In the genomic region with DNA sequence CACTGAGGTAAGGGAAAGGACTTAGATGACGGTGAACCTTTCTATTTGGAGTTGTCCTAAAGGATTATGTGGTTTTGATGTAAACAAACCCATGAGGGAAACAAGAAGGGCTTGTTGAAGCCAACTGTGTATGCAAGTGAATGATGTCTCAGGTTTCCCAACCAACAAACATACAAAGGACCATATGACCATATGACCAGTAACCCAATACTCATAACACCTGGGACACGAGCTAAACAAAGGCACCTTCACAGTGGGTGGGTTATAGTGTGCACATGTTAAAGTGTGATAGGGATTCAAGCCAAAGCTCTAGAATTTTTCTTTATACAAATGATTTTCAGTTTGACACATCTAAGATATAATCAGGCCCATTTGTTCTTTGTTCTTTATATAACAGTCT, we compare ENCODE assay signal across 20 mouse cellular contexts. TPM values are rescaled to one million over a fixed set of nuclear protein-coding genes. Genes with fewer than 3 reads are reported as not detected.
"Had no signal": no experiment of that assay in that cellular context is flagged by ENCODE, and none has a peak within 500 bp of the region (broad histone marks: within the 10 kb centered on the region; RNA-seq: fewer than 3 reads in every experiment).

No protein-coding gene starts in this region.

- H3K4me2 ChIP-seq: midbrain, embryonic 12.5 days; neural tube, embryonic 13.5 days; neural tube, embryonic 15.5 days; stomach, embryonic 15.5 days had no signal

- H3K4me3 ChIP-seq: midbrain, embryonic 10.5 days; midbrain, embryonic 12.5 days; myocyte; neural tube, embryonic 13.5 days; neural tube, embryonic 15.5 days; stomach, embryonic 15.5 days had no signal

- ATAC-seq: midbrain, embryonic 16.5 days had no signal

- H3K9ac ChIP-seq: liver, embryonic 14.5 days; midbrain, embryonic 12.5 days; neural tube, embryonic 13.5 days; neural tube, embryonic 15.5 days; stomach, embryonic 15.5 days had no signal

- H3K4me1 ChIP-seq: midbrain, embryonic 10.5 days; midbrain, embryonic 12.5 days; neural tube, embryonic 13.5 days; neural tube, embryonic 15.5 days; stomach, embryonic 15.5 days had no signal

- DNase-seq: lung, postnatal 14 days; midbrain, embryonic 14.5 days; right cerebral cortex, postnatal 14 days; thymus, adult 2 months; thymus, postnatal 25 days; thymus, postnatal 4 days had no signal

- H3K9me3 ChIP-seq: midbrain, embryonic 10.5 days; midbrain, embryonic 12.5 days; neural tube, embryonic 13.5 days; neural tube, embryonic 15.5 days; stomach, embryonic 15.5 days had no signal

- H3K36me3 ChIP-seq: midbrain, embryonic 10.5 days; midbrain, embryonic 12.5 days; neural tube, embryonic 13.5 days; neural tube, embryonic 15.5 days; stomach, embryonic 15.5 days had no signal

- H3K27me3 ChIP-seq: midbrain, embryonic 12.5 days; neural tube, embryonic 13.5 days; neural tube, embryonic 15.5 days; stomach, embryonic 15.5 days had no signal

- H3K27ac ChIP-seq: liver, embryonic 14.5 days; midbrain, embryonic 10.5 days; midbrain, embryonic 12.5 days; neural tube, embryonic 13.5 days; neural tube, embryonic 15.5 days; stomach, embryonic 15.5 days; stomach, postnatal 0 days had no signal

RNA-seq across cellular contexts. Expression of a gene that starts 17.5 kb away (rescaled TPM):
- polyA plus RNA-seq: midbrain, embryonic 10.5 days; midbrain, embryonic 12.5 days; midbrain, embryonic 14.5 days; midbrain, embryonic 16.5 days; myocyte; neural tube, embryonic 11.5 days; neural tube, embryonic 13.5 days; neural tube, embryonic 15.5 days; spleen, adult 2 months; testis, adult 2 months; thymus, adult 2 months; urinary bladder, adult 2 months had no signal

RNA-seq across cellular contexts. Expression of a gene that starts 48.2 kb away (rescaled TPM):
- polyA plus RNA-seq: lung, embryonic 16.5 days; midbrain, embryonic 10.5 days; midbrain, embryonic 12.5 days; midbrain, embryonic 14.5 days; midbrain, embryonic 16.5 days; myocyte; neural tube, embryonic 11.5 days; neural tube, embryonic 13.5 days; neural tube, embryonic 15.5 days; spleen, adult 2 months; thymus, adult 2 months; urinary bladder, adult 2 months had no signal

RNA-seq across cellular contexts. Expression of a gene that starts 50.2 kb away (rescaled TPM):
- polyA plus RNA-seq: lung, embryonic 16.5 days; myocyte; neural tube, embryonic 13.5 days; neural tube, embryonic 15.5 days; spleen, adult 2 months; stomach, postnatal 0 days; testis, adult 2 months; thymus, adult 2 months; urinary bladder, adult 2 months had no signal
